Mouse (Mus musculus) embryonic fibroblast, embryonic 13.5 days (primary cell): Measurements from ENCODE around the gene Btnl4.
"Not testable (repeated sequence)": the region's sequence is repeated elsewhere in the genome, so short reads cannot be mapped to it uniquely, and the experiment has no call there.

Experiments
- CTCF ChIP-seq: IDR thresholded peaks from 2 replicates; pipeline ENCODE4 v1.5.1; 2011; ENCODE audit warnings: mild to moderate bottlenecking, control low read depth, low read length, moderate library complexity, borderline replicate concordance; ENCODE audit not compliant: insufficient read depth
- POLR2A ChIP-seq: IDR thresholded peaks from 2 replicates; pipeline ENCODE4 v1.6.1; 2011; ENCODE audit warnings: low read depth, mild to moderate bottlenecking, control low read depth, low read length, moderate library complexity

- not testable (repeated sequence) for TF ChIP-seq CTCF, POLR2A
These were observed 34.6 kb upstream of the Btnl4 start for GRCm38 (mm10) chr17:34511723-34512122.
